Mouse (Mus musculus): Measurements from ENCODE around the gene St6gal1. TPM values are rescaled to one million over a fixed set of nuclear protein-coding genes. Genes with fewer than 3 reads are reported as not detected.

The St6gal1 gene
- polyA plus RNA-seq, 1 experiment = 8.6 TPM

DNA sequence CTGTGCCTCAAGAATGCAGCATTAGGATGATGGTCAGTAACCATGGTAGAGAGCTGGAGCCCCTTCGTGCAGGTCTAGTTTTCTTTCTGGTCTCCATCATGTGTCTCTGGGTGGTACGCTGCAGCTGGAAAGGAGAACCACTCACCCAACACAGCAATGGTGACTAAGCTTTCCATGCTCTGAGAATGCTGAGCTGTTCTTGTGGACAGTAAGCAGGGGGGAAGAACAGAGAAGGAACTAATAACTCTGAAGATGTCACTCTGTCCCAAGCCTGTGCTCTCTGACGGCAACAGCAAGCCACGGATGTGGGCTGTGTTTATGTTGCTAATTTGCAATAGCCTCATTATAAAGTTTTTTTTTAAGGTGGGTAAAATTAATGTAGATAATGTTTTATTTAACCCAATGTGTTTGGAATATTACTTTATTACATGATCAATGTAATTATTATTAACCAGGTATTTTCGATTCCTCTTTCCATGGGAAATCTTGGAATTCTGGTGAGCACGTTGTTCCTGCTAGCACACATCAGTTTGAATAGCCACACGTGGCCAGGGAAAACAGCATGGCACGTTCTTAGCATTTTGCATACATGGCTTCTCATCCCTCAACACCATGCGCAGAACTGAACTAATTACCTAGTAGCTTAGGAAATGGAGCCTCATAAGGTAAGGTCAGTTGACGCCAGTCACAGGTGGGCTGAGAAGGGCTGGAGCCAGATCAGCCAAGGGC is 62.9 kb downstream of the St6gal1 start:
- Histone ChIP-seq H3K27ac (replicated peaks; ENCODE audit: low read depth, low read length) (peak overlapping the region; percentile 51; the same call in 1 of the 2 replicates), H3K4me1 (ENCODE audit: control insufficient read depth, insufficient read depth, insufficient read length, low read length) (no peaks in the 10 kb centered on the region), H3K4me3 (ENCODE audit: insufficient read depth, low read depth, low read length) (no peak overlapping the region)

DNA sequence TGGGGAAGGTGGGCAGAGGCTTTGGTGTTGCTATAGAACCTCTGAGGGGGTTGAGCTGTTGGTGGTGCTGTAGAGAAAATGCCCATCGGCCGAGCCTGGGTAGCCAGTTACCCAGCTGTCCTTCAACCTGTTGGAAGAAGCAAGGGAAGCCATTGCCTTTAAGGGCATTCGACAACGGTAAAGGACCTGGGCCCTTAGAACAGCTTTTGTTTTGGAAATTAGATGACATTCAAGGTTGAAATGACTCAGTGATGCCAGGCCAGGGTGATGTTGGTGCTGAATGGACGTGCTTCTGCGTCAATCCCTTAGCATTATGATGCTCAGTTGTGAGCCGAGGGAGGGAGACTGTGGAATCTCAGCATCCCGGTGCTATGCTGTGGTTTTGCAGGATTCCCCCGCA is 63.6 kb downstream of the St6gal1 start:
- Histone ChIP-seq H3K4me3 (ENCODE audit: insufficient read depth, low read depth, low read length) (no peak overlapping the region), H3K4me1 (ENCODE audit: control insufficient read depth, insufficient read depth, insufficient read length, low read length) (no peaks in the 10 kb centered on the region), H3K27ac (replicated peaks; ENCODE audit: low read depth, low read length) (peak overlapping the region; percentile 51; the same call in 1 of the 2 replicates)

DNA sequence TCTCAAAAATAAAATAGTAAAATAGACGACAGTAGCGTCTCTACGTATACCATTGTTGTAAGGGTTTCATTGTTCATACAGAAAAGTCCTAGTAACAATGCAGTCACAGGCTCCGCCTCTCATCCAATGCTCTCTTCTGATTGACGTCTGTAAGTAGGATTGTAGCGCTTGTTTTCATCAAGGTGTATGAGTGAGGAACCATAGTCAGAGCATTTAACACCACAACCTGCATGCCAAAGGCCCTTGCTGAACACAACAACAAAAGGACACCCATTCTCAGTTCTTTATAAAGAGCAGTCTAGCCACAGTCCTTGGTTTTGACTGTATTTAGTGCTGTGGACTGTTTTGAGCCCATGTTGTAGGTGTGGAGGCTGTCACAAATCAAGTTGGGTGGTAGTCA is 64.9 kb downstream of the St6gal1 start:
- no peak overlapping the region for H3K4me3 ChIP-seq (ENCODE audit: insufficient read depth, low read depth, low read length)
- H3K4me1 ChIP-seq (ENCODE audit: control insufficient read depth, insufficient read depth, insufficient read length, low read length) = peaks cover 2% of the 10 kb centered on the region; the same call in 1 of the 2 replicates
- H3K27ac ChIP-seq (replicated peaks; ENCODE audit: low read depth, low read length) = no peak overlapping the region

DNA sequence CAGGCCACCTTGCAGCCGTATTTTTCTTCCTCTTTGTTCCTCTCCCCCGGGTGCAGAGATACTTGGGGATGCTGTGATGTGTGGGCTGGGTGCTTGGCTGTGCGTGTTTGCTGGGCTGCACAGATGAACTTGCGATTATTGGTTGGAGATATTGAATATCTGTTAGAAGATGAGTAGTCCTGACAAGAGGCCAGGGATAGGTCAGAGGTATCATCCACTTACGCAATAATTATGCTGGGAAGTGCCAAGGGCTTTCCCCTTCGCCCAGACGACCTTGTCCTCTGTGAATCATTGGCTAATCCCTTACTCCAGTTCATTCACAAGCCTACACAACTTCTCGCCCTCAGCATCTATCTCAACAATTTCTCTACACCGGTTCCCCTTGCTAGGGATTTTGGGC is 65.6 kb downstream of the St6gal1 start:
- Histone ChIP-seq H3K4me3 (ENCODE audit: insufficient read depth, low read depth, low read length) (no peak overlapping the region), H3K27ac (replicated peaks; ENCODE audit: low read depth, low read length) (no peak overlapping the region), H3K4me1 (ENCODE audit: control insufficient read depth, insufficient read depth, insufficient read length, low read length) (peaks cover 3% of the 10 kb centered on the region; the same call in 1 of the 2 replicates)

DNA sequence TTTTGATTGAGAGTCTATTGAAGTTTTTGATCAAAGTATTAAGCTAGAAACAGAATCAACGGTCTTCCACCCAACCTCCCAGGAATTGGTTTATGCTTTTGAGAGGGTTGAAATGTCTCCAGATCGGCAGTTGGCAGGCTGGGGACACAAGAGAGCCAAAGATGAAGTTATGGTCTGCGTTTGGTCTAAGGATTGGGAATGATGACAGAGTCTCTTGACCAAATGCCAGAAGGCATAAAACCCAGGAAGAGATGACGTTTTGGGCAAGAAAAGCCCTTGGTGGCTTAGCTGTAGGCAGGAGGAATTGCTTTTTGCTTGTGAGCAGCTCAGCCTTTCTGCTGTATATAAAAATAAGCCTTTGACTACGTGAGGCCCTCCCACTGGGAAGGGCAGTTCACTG is 67.0 kb downstream of the St6gal1 start:
- H3K4me3 ChIP-seq (ENCODE audit: insufficient read depth, low read depth, low read length) = no peak overlapping the region
- H3K27ac ChIP-seq (replicated peaks; ENCODE audit: low read depth, low read length) = no peak overlapping the region
- H3K4me1 ChIP-seq (ENCODE audit: control insufficient read depth, insufficient read depth, insufficient read length, low read length) = peaks cover 7% of the 10 kb centered on the region; the same call in 1 of the 2 replicates

DNA sequence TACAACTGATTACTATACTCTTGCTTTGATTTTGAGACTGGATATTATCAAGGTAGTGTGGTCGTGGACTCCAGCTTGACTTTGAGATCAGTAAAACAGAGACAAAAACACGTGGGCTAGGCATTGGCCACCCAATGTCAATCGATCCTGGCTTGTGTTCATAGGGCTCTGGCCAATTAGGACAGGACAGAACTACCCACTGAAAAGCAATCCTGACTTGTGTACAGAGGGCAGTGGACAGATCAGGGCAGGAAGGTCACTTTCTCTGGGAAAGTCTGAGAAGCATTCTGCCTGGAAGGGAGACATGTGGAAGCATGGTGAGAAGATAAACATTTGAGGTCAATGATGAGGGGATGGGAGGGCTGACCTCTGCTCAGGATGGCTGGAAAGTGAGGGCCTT is 69.7 kb downstream of the St6gal1 start:
- no peak overlapping the region; the same call in 1 of the 2 replicates for H3K27ac ChIP-seq (replicated peaks; ENCODE audit: low read depth, low read length)
- no peak overlapping the region for H3K4me3 ChIP-seq (ENCODE audit: insufficient read depth, low read depth, low read length)

DNA sequence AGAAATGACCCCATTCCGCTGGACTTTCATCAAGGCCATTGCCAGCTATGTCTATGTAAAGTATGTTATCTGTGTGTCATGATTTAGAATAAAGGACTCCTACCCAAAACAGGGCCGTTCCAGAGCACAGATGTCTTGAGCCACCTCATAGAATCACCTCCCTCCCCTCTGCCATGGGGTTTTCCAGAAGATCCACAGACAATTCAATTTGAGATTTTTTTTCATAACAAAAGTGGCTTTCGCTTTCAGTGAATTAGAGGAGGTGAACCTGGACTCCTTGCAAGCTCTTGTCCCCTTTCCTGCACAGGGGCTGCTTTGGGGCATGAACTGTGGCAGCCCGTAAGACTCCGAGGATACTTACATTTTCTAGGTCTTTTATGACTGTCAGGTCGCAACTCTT is 70.2 kb downstream of the St6gal1 start:
- Histone ChIP-seq H3K4me3 (ENCODE audit: insufficient read depth, low read depth, low read length) (no peak overlapping the region), H3K4me1 (ENCODE audit: control insufficient read depth, insufficient read depth, insufficient read length, low read length) (peaks cover 7% of the 10 kb centered on the region; the same call in 1 of the 2 replicates), H3K27ac (replicated peaks; ENCODE audit: low read depth, low read length) (no peak overlapping the region)

More for the DNA sequence above, 69.7 kb downstream of the St6gal1 start:
- peaks cover 7% of the 10 kb centered on the region; the same call in 1 of the 2 replicates for H3K4me1 ChIP-seq (ENCODE audit: control insufficient read depth, insufficient read depth, insufficient read length, low read length)

DNA sequence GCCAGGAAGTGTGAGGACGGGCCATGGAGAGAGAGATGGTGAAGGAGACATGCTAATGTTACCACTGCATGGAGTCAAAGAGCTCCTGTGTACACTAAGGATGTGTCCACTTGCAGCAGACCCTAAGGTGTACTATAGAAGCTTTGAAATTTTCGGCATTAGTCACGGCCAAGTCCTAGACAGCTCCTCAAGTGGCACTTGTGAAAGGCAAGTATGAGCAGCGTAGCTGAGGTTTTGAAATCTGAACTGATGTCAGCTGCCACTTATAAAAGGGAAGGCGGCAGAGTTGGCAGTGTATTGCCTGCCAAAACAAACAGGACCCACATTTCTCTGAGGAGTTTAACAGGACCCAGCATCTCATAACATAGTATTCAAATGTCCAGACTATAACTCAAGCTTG is 71.2 kb downstream of the St6gal1 start:
- no peak overlapping the region for H3K4me3 ChIP-seq (ENCODE audit: insufficient read depth, low read depth, low read length)
- H3K27ac ChIP-seq (replicated peaks; ENCODE audit: low read depth, low read length) = no peak overlapping the region
- peaks cover 7% of the 10 kb centered on the region; the same call in 1 of the 2 replicates for H3K4me1 ChIP-seq (ENCODE audit: control insufficient read depth, insufficient read depth, insufficient read length, low read length)

DNA sequence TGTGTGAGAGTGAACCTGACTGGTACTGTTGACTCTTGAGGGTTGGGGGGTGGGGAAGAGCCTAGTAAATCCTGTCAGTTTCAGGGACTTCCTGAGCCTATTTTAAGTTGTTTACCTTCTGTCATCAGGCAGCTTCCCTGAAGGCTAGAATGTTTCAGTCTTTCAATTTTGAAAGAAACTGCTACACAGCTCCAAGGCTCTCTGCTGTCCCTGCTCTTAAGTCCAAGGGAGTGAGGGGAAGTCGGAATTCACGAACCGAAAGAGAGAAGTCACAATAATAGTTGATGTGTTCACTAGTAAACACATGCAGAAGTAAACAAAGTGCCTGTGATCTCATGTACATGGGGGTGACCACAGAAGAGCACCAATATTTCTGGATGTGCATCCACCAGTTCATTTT is 72.2 kb downstream of the St6gal1 start:
- no peak overlapping the region for H3K27ac ChIP-seq (replicated peaks; ENCODE audit: low read depth, low read length)
- H3K4me3 ChIP-seq (ENCODE audit: insufficient read depth, low read depth, low read length) = no peak overlapping the region
- H3K4me1 ChIP-seq (ENCODE audit: control insufficient read depth, insufficient read depth, insufficient read length, low read length) = peaks cover 7% of the 10 kb centered on the region; the same call in 1 of the 2 replicates

DNA sequence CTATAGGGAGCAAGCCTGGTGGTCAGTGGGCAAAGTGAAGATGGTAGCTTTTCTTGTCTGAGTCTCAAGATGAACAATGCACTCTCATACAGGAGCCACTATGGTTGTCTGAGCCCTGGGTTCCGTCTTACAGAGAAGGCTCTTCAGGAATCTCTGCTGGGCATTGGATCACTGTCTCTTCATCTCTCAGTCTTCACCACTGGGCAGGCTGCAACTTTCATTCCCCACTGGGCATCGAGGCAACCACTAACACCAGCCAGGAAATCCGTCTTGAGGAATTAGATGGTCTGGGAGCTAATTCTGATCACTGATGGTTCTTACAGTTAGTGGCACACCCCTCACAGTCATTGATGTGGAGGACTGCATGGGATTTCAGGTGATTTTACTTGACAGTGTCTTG is 73.9 kb downstream of the St6gal1 start:
- peaks cover 7% of the 10 kb centered on the region; the same call in 1 of the 2 replicates for H3K4me1 ChIP-seq (ENCODE audit: control insufficient read depth, insufficient read depth, insufficient read length, low read length)
- H3K4me3 ChIP-seq (ENCODE audit: insufficient read depth, low read depth, low read length) = no peak overlapping the region
- H3K27ac ChIP-seq (replicated peaks; ENCODE audit: low read depth, low read length) = no peak overlapping the region

DNA sequence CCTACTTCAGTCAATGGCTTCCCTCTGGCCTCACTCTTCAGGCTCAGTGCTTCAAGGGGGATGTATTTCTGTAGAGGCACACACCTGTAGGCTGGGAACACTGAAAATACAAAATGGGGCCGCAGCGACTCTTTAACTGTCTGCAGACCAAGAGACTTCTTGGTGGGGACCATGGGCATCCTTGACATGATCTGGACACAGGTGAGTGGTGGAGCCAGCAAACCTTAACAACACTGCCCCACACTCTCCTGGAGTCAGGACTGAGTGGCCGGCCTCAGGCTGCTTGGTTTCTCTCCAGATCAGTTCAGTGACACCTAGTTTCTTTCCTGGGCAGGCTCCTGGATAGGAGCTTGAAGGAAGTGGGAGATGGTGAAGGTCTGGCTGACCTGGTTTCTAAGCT is 74.4 kb downstream of the St6gal1 start:
- H3K27ac ChIP-seq (replicated peaks; ENCODE audit: low read depth, low read length) = no peak overlapping the region

DNA sequence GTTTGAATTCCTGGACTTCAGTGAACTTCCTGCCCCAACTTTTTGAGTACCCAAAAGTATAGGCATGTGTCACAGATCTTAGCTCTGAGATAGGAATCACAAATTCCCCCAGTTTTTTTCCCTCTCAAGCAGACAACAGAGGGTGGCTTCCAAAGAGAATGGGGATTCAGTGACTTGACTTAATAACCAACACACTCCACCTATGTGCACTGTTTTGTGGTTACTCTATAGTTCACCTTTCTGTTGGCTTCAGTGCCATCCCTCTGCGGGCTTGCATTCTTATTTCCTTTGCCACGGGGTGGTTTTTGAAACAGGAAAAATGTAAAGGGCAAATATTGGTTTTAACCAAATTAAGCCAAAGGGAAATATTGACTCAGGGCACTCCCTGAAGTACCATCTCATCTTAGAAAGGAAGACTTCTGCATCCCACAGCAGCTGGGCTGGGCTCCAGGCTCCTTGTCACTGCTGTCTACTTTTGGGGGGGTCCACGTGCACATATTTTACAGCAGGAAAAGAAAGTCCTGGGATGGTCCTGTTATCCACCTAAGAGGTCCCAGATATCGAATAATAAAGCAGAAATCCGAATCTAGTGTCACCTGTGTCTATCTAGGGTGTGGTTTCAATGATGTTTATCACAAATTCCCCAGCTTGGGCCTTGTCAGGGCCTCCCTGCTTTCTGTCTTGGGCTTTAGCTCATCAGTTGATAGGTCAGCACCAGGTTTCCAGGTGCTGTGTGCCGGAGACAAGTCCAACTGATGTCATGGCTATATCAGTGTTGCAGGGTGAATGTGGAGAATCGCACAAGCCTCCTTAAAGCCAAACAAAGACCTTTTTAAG is 75.6 kb downstream of the St6gal1 start:
- Histone ChIP-seq H3K4me3 (ENCODE audit: insufficient read depth, low read depth, low read length) (no peak overlapping the region), H3K27ac (replicated peaks; ENCODE audit: low read depth, low read length) (no peak overlapping the region), H3K4me1 (ENCODE audit: control insufficient read depth, insufficient read depth, insufficient read length, low read length) (peaks cover 4% of the 10 kb centered on the region; the same call in 1 of the 2 replicates)

More for the DNA sequence above, 74.4 kb downstream of the St6gal1 start:
- peaks cover 7% of the 10 kb centered on the region; the same call in 1 of the 2 replicates for H3K4me1 ChIP-seq (ENCODE audit: control insufficient read depth, insufficient read depth, insufficient read length, low read length)
- no peak overlapping the region for H3K4me3 ChIP-seq (ENCODE audit: insufficient read depth, low read depth, low read length)

DNA sequence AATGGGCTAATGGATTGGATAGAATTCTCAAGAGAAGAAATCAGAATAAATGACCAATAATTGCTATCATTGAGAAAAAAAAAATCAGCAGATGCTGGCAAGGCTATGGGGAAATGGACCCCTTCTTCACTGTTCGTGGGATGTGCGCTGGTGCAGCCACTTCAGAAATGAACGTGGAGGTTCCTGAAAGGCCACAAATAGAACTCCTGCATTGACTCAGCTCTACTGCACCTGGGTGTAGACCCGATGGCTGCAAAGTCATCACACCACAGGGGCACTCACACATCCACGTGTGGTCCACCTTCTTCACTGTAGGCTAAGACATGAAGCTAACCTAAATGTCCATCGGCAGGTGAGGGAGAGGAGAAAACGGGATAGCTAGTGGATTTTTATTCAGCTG is 77.2 kb downstream of the St6gal1 start:
- H3K4me1 ChIP-seq (ENCODE audit: control insufficient read depth, insufficient read depth, insufficient read length, low read length) = no peaks in the 10 kb centered on the region
- no peak overlapping the region for H3K27ac ChIP-seq (replicated peaks; ENCODE audit: low read depth, low read length)
- H3K4me3 ChIP-seq (ENCODE audit: insufficient read depth, low read depth, low read length) = no peak overlapping the region

DNA sequence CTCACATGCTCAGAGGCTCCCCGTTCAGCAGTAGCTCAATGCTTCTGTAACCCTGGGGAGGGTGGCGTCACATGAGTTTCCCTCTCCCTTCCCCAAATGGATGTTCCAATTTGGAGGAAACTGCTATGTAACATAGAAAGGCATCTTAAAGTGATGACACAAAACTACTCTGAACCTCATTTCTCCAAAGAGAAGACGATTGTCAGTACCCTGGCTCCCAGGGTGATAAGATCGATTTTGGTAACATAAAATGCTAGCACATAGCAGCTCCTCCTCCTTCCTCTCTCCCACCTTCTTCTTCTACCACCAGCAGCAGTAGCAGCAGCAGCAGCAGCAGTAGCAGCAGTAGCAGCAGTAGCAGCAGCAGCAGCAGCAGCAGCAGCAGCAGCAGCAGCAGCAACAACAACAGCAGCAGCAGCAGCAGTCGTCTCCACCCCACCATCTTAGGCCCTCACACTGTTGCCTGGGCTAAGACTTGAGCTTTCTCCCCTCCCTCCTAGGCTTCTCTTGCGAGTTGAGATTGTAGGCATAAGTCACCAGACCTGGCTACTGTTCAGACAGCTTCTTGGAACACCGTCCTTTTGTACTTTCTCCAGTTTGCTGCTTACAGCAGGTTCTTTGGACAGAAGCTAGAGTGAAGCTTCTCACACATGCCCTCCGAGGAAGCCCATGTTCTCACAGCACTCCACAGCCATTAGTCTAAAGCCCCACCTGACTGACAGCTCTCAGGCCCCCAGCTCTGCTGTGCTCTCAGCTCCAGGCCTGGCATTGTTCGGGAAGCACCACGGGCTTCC is 81.5 kb downstream of the St6gal1 start:
- no peak overlapping the region for H3K27ac ChIP-seq (replicated peaks; ENCODE audit: low read depth, low read length)

More for the DNA sequence above, 81.5 kb downstream of the St6gal1 start:
- Histone ChIP-seq H3K4me3 (ENCODE audit: insufficient read depth, low read depth, low read length) (no peak overlapping the region), H3K4me1 (ENCODE audit: control insufficient read depth, insufficient read depth, insufficient read length, low read length) (no peaks in the 10 kb centered on the region)
